Mouse (Mus musculus) megakaryocyte, embryonic 14.5 days (primary cell): ENCODE data around the gene Tbk1.

Experiments used
- FLI1 ChIP-seq: IDR thresholded peaks from 2 replicates; pipeline ENCODE4 v1.6.1; 2012; ENCODE audit warnings: low read length, inconsistent platforms, mixed read lengths
- GATA1 ChIP-seq: IDR thresholded peaks from 3 replicates; pipeline ENCODE4 v1.6.1; 2012; ENCODE audit warnings: mixed read lengths, low read length, inconsistent platforms, borderline replicate concordance

DNA sequence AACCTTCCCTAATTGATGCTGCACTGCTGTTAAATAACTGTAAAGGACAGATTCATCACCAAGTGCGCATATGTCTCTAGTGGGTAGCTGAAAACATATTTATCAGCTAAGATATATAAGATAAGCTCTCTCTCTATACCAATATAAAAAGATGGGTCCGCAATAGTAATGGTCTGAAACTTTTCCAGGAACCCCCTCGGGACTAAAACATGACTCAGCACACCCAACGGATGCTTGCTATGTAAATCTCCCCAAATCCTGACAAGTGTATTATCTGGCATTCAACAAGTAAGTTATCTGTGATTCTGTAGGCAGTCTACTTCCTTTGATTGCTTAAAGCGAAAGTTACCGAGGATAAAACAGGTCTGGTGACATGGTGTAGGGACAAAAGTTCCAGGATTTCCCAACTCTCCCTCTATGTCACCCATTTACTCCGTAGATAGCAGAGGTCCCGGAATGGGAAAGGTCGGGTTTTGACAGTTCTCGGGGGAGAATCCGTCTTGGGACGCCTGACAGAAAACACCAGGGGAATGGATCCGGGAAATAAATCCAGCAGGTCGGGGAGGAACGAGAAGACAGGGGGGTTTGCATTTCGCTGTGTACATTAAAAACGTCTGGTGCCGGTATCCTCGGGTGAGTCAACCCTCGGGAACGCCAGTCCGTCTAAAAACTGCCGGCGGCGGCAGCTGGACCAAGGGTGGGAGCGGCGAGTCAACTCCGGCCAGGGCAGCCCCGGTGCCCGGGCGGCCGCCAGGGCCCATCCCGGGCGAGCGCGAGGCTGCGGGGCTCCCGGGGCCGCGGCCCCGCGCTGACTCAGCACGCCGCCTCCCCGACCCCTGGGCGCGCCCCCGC is 570 bp downstream of the Tbk1 start:
- TF ChIP-seq GATA1 (no peak), FLI1 (no peak)
